Mouse (Mus musculus): ENCODE results near the gene Hbq1a. TPM values are rescaled to one million over a fixed set of nuclear protein-coding genes. Genes with fewer than 3 reads are reported as not detected.

The Hbq1a gene
- polyA plus RNA-seq, 1 experiment = not detected

DNA sequence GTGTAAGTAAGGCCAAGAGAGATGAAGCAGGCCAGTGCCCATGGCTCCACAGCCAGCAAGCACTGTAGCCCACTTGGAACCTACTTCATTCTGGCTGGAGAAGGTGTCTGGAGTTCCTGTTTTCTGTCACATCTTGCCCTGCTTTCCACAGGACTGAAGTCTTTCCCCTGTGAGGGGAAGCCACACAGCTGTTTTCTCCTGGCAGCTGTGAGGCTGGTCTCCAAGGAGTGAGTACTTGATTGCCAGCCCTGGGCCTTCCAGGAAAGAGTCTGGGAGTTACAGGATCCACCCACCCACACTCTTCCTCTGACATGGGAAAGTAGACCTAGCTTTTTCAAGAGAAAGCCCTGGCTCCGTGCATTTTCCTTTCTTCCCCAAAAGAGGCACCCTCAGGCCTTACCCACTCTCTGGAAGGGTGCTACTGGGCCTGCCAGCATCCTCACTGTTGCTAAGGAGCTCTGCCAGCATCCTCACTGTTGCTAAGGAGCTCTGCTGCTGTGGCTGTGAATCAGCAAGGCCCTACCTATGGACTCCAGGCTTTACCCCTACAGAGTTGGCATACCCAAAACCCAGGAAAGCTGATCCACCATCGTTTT lies 3.1 kb downstream of the Hbq1a start:
- no peak for TF ChIP-seq GATA1 (IDR thresholded peaks at IDR 0.05; ENCODE audit: low read length)

DNA sequence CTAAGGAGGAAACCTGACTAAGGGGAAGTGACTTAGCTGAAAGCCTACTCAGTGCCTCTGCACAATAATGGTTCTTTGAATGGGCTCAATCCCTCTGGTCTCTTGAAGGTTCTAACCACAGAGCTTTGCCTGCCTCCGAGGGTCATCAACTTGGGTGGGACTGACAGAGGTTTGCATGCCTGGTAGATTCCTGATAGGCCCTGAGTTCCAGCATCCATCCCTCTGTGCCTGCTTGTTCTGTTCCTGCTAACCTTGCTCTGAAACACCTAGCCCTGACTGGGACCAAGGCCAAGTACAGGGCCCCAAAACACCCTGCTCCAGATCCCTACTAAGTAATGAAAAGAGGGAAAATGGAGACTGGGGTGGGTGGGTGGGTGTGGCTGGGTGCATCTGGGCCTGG lies 3.6 kb downstream of the Hbq1a start:
- TF ChIP-seq GATA1 (IDR thresholded peaks at IDR 0.05; ENCODE audit: low read length) = no peak

DNA sequence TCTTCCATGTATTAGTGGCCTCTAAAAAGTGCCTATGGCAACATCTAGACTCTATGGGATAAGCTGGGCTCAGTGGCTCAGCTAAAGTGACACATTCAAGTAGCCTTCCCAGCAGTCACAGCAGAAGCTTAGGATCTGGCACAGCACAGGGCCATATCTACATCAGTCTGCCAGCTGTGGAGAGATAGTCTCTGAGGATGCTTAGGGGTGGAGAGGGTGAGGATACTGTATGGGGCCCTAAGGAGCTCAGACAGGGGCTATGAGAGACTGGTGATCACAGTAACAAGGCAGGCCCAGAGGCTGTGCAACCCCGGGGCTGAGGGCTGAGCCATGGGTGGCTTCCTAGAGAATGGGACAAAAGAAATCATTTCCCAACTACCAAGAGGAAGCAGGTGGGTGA lies 7.1 kb downstream of the Hbq1a start:
- no peak for TF ChIP-seq GATA1 (IDR thresholded peaks at IDR 0.05; ENCODE audit: low read length)

DNA sequence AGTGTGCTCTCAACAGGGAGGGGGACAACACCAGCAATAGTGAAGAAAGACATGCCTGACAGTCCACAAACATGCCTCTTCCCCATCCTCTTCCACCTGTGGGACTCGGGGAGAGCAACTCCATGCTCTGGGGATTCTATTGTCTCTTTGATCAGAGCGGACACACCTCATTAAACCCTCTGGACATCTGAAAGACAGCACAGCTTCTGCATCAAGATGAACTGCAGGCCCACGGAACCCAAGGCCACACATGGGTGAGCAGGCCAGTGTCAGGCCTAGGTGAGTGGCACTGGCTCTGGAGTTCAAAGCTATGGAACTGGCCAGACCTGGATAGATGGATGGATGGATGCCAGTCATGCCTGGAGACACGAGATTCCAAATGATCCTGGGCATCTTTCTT lies 9.6 kb downstream of the Hbq1a start:
- TF ChIP-seq GATA1 (IDR thresholded peaks at IDR 0.05; ENCODE audit: low read length) = no peak

DNA sequence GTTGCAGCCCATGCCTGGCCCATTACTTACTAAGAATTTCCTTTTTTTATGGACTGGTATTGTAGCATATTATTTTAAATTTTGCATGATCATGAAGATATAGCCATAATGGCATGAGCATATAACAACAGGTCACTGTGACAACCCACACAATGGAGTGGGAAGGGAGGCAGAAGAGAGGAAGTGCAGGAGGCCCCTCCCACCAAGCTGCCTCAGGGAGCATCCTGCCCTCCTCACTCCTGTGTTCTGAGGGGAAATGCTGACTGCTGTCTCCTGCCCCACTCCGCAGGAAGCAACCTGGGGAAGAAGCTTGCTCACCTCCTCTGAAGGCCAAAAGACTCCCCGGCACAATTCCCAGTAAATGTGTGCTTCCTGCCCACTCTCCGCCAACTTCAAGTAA lies 10.1 kb downstream of the Hbq1a start:
- no peak for TF ChIP-seq GATA1 (IDR thresholded peaks at IDR 0.05; ENCODE audit: low read length)

DNA sequence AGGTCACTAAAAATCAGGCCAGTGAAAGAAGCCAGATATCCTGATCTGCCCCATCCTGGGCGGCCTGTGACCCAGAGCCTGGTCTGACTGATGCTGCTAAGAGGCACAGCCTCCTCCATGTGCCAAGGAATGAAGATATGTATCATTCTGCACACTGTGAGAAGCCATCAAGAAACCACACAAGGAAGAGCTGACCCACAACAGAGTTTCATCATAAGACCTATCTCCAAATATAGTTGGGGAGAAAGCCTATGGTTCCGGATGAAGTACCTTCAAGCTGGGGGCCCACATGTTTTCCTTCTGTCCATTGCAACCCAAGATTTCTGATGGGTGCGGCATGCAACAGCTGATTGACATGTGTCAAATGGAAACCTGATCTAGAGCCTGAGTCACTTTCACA lies 16.1 kb downstream of the Hbq1a start:
- TF ChIP-seq GATA1 (IDR thresholded peaks at IDR 0.05; ENCODE audit: low read length) = no peak

DNA sequence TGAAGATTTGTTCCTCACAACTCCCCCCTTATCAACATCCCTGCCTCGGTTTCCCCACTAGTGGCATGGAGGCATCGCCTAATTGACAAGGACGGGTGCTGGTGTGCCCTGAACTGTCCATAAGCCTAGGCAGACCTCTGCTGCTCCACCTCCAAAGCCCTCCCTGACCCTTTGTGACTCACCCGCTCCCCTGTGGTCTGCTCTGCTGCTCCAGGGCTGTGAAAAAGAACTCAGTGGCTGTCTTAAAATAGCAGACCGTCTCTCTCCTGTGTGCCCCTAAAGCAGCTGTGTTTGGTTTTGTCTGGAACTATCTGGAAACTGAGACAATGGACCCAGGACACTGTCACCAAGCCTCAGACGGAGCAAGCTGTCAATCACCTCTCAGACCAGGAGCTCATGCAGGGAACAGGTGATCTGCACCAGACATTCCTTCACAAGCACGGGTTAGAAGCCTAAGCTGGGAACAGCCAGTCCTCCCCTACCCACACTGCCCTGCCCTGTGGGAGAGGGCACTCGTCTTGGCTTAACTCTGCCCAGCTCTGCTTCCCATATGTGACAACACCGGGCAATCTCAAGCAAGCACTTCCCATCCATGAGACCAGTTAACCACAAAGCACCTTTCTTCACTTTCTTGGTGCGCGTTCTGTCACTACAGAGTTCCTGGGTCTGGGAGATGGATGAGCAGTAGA lies 20.8 kb downstream of the Hbq1a start:
- no peak for TF ChIP-seq GATA1 (IDR thresholded peaks at IDR 0.05; ENCODE audit: low read length)

DNA sequence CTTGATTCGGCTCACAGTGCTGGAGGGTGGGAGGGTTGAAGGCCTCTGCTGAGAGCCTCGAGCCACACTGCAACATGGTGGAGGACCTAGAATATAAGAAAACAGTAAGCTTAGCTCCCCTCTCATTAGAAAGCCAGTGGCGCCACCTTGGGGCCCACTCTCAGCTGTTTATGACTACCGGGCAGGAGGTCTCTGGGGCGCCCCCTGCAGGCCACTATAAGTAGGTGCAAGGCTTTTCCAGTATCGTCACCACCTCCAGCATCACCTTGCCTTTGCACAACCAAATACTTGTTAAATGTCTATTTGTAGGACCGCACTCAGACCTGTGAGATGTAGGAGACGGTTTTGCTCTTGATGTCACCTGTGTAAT lies 21.3 kb downstream of the Hbq1a start:
- no peak for TF ChIP-seq GATA1 (IDR thresholded peaks at IDR 0.05; ENCODE audit: low read length)

DNA sequence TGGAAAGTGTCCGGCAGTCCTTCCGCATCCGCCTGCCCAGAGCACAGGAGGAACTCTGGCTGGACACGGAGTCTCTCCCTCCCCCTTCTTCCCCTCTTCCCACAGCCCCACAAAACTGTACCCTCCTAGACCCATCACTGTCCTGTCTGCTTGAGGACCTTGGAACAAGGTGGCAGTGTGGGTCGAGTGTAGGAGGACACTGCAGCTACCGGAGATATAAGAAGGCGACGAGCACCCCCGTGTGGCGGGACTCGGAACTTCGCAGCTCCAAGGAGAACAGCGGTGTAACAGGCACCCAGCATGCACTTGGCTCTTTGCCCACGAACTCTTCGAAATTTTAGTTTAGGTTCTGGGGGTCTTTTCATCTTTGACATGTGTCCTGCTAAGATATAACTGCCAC lies 24.7 kb downstream of the Hbq1a start:
- TF ChIP-seq GATA1 (IDR thresholded peaks at IDR 0.05; ENCODE audit: low read length) = no peak

DNA sequence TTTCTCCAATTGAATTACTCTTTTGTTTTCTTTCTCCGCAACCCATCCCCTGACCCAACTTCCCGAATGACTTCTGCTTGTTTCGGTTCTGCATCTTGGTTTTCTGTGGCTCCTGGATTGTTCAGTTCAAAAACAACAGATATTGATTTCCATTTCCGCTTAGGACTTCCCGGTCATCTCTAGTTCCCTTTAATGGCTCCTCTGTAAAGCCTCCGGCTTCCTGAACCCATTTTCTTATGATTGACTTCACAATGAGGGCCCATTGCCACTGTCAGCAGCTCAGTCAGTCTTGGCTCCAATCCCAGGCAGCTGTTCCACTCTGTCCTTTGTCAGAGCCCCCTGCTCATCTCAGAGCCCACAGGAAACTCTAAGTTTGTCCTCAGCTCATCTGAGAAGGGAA lies 31.2 kb downstream of the Hbq1a start:
- no peak for TF ChIP-seq GATA1 (IDR thresholded peaks at IDR 0.05; ENCODE audit: low read length)

DNA sequence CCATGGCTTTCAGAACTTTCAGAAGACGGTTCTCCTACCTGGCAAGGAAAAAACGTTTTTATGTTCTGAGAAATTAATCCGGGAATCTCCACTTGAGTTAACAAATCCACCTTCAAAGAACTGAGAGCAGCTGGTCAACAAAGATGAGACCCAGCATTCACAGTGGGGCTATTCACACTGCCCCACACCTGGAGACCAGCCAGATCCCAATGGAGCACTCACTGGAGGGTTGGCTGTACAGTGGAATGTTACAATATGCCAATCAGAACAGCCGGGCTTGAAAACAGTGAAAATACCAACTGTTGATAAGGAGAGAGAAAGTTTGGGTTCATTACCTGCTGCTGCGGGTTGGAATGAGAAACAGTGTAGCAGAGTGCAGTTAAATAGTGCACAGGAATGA lies 32.0 kb downstream of the Hbq1a start:
- no peak for TF ChIP-seq GATA1 (IDR thresholded peaks at IDR 0.05; ENCODE audit: low read length)

DNA sequence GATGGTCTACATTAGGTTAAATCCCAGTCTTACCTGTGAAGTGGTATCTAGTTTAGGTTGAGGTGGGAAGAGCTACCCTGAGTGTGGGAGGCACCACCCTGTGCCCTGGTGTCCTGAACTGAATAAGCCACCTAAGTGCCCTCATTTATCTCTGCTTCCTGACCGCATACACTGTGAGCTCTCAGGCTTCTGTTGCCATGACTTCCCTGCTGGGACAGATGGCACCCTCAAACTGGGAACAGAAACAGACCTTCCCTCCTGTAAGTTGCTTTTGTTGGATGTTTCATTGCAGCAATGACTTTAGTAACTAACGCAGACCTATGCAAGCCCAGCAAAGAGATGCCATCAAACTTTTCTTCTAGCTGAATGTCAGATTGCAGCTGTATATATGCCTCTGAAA lies 33.4 kb downstream of the Hbq1a start:
- no peak for TF ChIP-seq GATA1 (IDR thresholded peaks at IDR 0.05; ENCODE audit: low read length)

DNA sequence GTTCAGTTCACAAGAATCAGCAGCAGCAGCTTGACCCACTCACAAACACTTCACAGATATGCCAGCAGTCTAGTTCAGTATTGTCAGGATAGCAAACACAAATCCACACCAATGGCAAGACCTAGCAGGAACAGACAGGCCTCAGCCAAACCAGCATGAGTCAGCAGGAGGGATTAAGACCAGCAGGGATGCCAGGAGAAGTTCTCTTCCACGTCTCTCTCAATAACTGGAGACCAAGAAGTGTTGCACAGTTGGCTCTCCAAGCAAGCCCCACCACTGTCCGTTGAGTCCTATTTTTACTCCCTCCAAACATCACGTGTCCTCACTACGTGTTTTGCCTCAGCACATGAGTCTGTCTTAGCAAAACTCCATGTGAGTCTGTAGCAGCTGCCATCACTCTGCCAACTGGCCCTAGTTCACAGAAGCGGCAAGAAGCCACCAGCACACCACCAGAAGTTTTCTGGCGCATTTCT lies 36.6 kb downstream of the Hbq1a start:
- no peak for TF ChIP-seq GATA1 (IDR thresholded peaks at IDR 0.05; ENCODE audit: low read length)

DNA sequence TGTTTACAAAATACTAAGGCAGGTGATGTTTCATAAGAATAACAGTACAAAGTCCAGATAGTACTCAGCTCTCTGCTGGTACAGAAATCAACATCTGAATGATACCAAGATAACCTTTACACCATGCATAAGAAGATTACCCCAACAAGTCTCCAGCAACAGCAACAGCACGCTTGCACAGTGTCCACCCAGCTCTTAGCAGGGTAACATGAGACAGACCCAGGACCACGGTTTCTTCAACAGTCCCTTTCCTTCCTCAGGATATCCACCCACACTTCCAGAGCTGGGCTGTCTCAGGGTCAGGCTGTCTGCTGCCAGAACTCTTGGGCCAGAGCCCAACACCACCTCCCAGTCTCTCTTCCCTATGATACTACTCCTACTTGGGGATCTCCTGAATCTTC lies 39.3 kb downstream of the Hbq1a start:
- TF ChIP-seq GATA1 (IDR thresholded peaks at IDR 0.05; ENCODE audit: low read length) = no peak

DNA sequence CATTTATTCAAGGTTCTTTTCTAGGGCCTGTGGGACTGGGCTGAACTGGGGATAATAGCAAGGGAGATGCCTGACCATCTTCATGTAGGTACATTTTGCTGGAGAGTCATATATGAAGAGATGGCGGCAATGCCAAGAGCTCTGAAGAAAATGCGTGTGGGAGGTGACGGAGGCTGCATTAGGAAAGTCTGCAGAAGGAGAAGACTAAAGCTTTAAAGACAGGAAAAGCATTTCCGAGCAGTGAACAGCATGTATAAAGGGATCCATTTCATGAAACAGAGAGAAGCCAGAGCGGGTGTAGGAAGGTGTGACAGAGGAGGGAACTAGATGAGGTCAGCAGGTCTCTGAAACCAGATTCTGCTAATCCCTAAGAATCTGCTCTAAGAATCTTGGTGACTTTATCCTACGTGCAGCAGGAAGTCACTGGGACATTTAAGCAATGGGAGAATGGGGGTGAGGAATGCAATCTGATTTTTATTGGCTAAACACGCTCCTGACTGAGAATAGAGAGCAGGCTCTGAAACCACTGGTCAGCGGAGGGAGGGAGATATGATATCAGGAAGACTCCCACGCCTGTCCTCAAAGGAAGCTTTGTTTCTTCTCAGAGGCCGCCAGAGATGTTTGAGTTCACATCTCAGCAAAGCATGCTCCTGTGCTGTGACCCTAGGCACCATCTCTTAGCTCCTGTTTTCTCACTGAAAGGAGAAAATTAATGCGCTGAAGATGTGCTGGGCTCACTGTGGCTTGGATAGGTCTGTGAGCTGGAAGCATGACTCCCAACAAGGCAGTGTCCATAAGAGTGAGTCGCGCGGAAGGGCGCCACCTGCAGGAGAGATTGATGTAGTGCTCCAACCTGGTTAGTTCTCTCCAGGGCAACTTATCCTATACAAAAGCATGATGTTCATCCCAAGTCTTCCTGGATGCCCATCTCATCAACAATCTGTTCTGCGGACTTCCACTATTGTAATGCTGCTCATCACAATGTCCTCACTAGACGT lies 40.9 kb downstream of the Hbq1a start:
- TF ChIP-seq GATA1 (IDR thresholded peaks at IDR 0.05; ENCODE audit: low read length) = no peak

DNA sequence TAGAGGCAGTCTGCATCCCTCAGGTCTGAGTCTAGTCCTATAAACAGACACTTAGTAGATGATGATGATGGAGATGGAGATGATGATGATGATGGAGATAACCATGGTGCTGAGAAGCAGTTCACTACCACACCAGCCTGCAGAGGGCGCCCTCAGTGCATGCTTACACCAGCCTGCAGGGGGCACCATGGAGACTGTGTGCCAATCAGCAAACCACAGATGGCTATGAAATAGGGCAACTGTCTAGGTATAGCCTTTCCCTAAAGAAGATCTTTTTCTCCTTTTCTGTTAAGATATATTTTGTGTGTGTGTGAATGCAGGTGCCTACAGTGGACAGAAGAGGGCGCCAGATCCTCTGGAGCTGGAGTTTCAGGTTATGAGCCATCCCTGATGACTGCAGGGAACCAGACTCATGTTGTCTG lies 42.9 kb downstream of the Hbq1a start:
- no peak for TF ChIP-seq GATA1 (IDR thresholded peaks at IDR 0.05; ENCODE audit: low read length)
